Mouse (Mus musculus) midbrain, embryonic 12.5 days (tissue): ENCODE data around the gene Mfap5. TPM values are rescaled to one million over a fixed set of nuclear protein-coding genes. Genes with fewer than 3 reads are reported as not detected.
"Not testable (repeated sequence)": the region's sequence is repeated elsewhere in the genome, so short reads cannot be mapped to it uniquely, and the experiment has no call there.

Source experiments
- ATAC-seq: fragments of 200-750 bp; cut with Nextera tagmentation; 2 replicates; pipeline ENCODE4 v1.8.0; 2017; ENCODE audit warnings: low read depth, moderate TSS enrichment, moderate library complexity; ENCODE audit not compliant: low FRiP score
- H3K27ac ChIP-seq: fragments of 300-500 bp; sonication (generic); replicated peaks from 2 replicates; pipeline ENCODE4 v1.5.1; 2016; ENCODE audit warnings: mild to moderate bottlenecking
- H3K27me3 ChIP-seq: fragments of 300-500 bp; sonication (generic); 2 replicates; pipeline ENCODE4 v1.6.1; 2016; ENCODE audit warnings: mild to moderate bottlenecking
- H3K36me3 ChIP-seq: fragments of 300-500 bp; sonication (generic); 2 replicates; pipeline ENCODE4 v1.6.1; 2016
- H3K4me1 ChIP-seq: fragments of 300-500 bp; sonication (generic); 2 replicates; pipeline ENCODE4 v1.6.1; 2016
- H3K4me2 ChIP-seq: fragments of 300-500 bp; sonication (generic); replicated peaks from 2 replicates; pipeline ENCODE4 v1.6.1; 2016; ENCODE audit warnings: mild to moderate bottlenecking, moderate library complexity
- H3K4me3 ChIP-seq: fragments of 300-500 bp; sonication (generic); 2 replicates; pipeline ENCODE4 v1.5.1; 2016; ENCODE audit warnings: mild to moderate bottlenecking
- H3K9ac ChIP-seq: fragments of 300-500 bp; sonication (generic); replicated peaks from 2 replicates; pipeline ENCODE4 v1.6.1; 2016; ENCODE audit warnings: mild to moderate bottlenecking, moderate library complexity
- H3K9me3 ChIP-seq: fragments of 300-500 bp; sonication (generic); 2 replicates; pipeline ENCODE4 v1.6.1; 2016; ENCODE audit warnings: mild to moderate bottlenecking
- WGBS: fragments of 180-500 bp; shearing (Covaris S2); methylation state at CpG from one replicate; pipeline ENCODE4 v1.1.7; 2016; 5-methylcytosine and 5-hydroxymethylcytosine counted together
- polyA plus RNA-seq: library from polyadenylated mRNA; unstranded; fragments of >200 nt; fragmentation: Nextera tagmentation; extraction: Ambion mirVana; gene quantifications from 2 replicates; pipeline ENCODE4 v1.2.1, GENCODE M21; 2016

The Mfap5 gene
- polyA plus RNA-seq, 1 experiment from 2014 or later = 2.0 TPM

DNA sequence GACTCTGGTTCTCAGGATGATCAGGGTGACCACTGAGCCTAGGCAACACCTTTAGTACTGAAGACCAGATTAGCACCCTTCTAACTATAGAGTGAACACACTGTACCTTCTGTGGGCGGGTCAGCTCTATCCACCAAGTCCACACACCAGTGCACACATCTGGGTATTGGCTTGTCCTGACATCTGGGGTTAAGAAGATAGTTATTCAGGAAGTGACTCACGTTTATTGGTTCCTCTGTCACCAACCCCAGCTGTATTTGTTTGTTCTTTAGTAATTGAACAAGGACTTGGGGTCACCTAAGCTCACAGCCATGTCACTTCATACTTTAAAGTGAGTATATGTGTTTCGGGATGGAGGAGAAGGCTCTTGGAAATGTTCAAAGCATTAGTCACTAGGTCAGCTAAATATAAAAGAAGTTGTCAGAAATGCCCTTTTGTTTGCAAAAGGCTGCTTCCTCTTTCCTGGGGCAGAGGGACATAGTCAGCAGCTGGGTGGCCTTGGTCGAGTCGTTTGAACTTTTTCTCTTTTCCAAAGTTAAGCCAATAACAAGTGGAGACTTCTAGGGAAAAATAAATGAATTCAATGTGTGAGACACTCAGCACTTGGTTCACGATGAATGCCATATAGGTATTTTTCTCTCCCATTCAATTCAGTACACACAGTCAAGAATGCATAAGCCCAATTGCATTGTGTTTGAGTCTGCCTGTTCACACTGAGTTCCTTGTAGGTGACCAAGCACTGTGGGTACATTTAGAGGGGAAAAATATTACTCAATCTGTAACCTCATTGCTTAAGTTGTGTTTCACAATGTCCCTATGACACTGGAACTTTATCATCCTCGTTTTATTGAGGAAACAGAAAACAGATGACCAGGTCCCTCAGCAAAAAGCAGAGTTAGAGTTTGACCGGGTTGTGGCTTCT lies 65.3 kb downstream of the Mfap5 start:
- H3K9me3 ChIP-seq = no peaks in the 10 kb centered on the region
- no peak overlapping the region for H3K9ac ChIP-seq
- H3K36me3 ChIP-seq = no peaks in the 10 kb centered on the region
- WGBS = 73% methylated on average over 8 of the region's 8 CpGs
- no peak overlapping the region for H3K27ac ChIP-seq
- no peaks in the 10 kb centered on the region for H3K4me1 ChIP-seq
- H3K4me2 ChIP-seq = no peak overlapping the region
- no peak for ATAC-seq
- no peak overlapping the region for H3K4me3 ChIP-seq
- H3K27me3 ChIP-seq = no peaks in the 10 kb centered on the region

DNA sequence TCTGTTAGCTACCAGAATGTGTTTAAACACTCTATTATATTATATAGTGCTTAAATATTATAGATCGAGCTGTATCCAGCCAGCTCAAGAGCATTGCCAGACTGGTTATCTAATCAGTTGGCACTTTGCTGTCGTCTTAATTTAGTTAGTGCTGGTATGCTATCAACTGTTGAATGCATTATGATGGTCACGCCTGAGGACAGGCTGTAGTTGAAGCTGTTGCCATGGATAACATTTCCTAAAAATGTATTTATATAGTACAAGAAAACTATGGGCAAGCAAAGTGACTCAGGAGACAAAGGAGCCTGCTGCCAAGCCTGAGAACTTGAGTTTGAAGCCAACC lies 65.9 kb downstream of the Mfap5 start:
- no peaks in the 10 kb centered on the region for H3K4me1 ChIP-seq
- H3K27me3 ChIP-seq = no peaks in the 10 kb centered on the region
- no peaks in the 10 kb centered on the region for H3K36me3 ChIP-seq
- H3K9ac ChIP-seq = no peak overlapping the region
- no peak for ATAC-seq
- no peak overlapping the region for H3K4me3 ChIP-seq
- no peak overlapping the region for H3K4me2 ChIP-seq
- 91% methylated on average over 3 of the region's 3 CpGs for WGBS
- no peak overlapping the region for H3K27ac ChIP-seq
- no peaks in the 10 kb centered on the region for H3K9me3 ChIP-seq

DNA sequence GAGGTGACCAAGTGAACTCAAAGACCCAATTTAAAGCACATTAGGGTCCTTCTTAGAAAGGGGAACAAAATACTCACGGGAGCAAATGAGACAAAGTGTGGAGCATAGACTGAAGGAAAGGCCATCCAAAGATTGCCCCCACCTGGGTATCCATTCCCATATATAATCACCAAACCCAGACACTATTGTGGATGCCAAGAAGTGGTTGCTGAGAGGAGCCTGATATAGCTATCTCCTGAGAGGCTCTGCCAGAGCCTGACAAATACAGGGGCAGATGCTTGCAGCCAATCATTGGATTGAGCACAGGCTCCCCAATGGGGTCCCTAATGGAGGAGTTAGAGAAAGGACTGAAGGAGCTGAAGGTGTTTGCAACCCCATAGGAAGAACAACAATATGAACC lies 69.4 kb downstream of the Mfap5 start:
- not testable (repeated sequence) for H3K4me2 ChIP-seq, H3K27ac ChIP-seq, H3K27me3 ChIP-seq, H3K4me1 ChIP-seq, H3K9ac ChIP-seq, H3K4me3 ChIP-seq, H3K36me3 ChIP-seq, ATAC-seq, H3K9me3 ChIP-seq
- WGBS = 95% methylated on average over 1 of the region's 1 CpGs

DNA sequence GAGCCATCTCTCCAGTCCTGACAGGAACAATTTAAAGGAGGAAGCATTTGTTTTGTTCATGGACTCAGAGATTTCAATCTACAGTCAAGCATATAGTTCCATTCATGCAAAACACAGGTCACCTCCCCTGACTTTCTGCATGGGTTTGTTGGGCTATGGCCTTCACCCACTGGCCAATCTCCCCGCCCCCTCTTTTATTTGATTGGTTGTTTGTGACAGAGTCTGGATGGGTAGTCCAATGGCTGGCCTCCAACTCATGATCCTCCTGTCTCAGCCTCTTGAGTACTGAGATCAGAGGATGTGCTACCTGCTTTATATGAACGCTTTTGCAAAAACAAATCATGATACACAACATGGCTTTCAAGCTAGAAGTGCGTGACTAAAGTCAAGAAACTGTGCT lies 71.4 kb downstream of the Mfap5 start:
- H3K9ac ChIP-seq = no peak overlapping the region
- WGBS = 93% methylated on average over 3 of the region's 3 CpGs
- H3K4me1 ChIP-seq = no peaks in the 10 kb centered on the region
- no peaks in the 10 kb centered on the region for H3K9me3 ChIP-seq
- no peak overlapping the region for H3K4me2 ChIP-seq
- no peak overlapping the region for H3K4me3 ChIP-seq
- H3K36me3 ChIP-seq = no peaks in the 10 kb centered on the region
- ATAC-seq = no peak
- no peaks in the 10 kb centered on the region for H3K27me3 ChIP-seq
- H3K27ac ChIP-seq = no peak overlapping the region

Other genes with a start within 250 kb of the Mfap5 start
- gene Klrg1, start 223.0 kb upstream of the Mfap5 start, polyA plus RNA-seq = 0.16 and 0.29 TPM in 2 replicates
- 72.2 and 72.6 TPM in 2 replicates for gene M6pr, start 197.1 kb upstream of the Mfap5 start, polyA plus RNA-seq
- gene Phc1, start 165.3 kb upstream of the Mfap5 start, polyA plus RNA-seq = 36.1 and 41.4 TPM in 2 replicates
- 82.8 and 91.4 TPM in 2 replicates for gene Rimklb, start 7.1 kb upstream of the Mfap5 start, polyA plus RNA-seq
- gene Aicda, start 48.0 kb downstream of the Mfap5 start, polyA plus RNA-seq = not detected in 2 replicates
- 1.7 and 2.8 TPM in 2 replicates for gene Apobec1, start 96.6 kb downstream of the Mfap5 start, polyA plus RNA-seq
- not detected in 2 replicates for gene Gdf3, start 104.2 kb downstream of the Mfap5 start, polyA plus RNA-seq
- gene Dppa3, start 120.6 kb downstream of the Mfap5 start, polyA plus RNA-seq = not detected in 2 replicates
- gene Nanog, start 201.6 kb downstream of the Mfap5 start, polyA plus RNA-seq = 0.14 and 0.20 TPM in 2 replicates